Mouse (Mus musculus): ENCODE measurements at regions not wholly inside any gene's neighbourhood (a gene's known extent, or its start where the extent isn't known, plus 50 kb on each side); places are given as distances from the start of the nearest gene placed in this dataset.

- ATAC-seq (no peak), DNase-seq (no peak)
- no peak overlapping the region for H3K4me2 ChIP-seq (ENCODE audit: low read depth, low read length)
- no peak overlapping the region for H3K27ac ChIP-seq (ENCODE audit: low read depth)
- no peak overlapping the region for H3K4me3 ChIP-seq (ENCODE audit: low read depth, low read length)
- TF ChIP-seq EP300 (IDR thresholded peaks at IDR 0.05; ENCODE audit: low read depth): no peak
- TF ChIP-seq CTCF (IDR thresholded peaks at IDR 0.05; ENCODE audit: low read depth): no peak
- H3K9ac ChIP-seq (replicated peaks): no peak overlapping the region
- no peaks in the 10 kb centered on the region for H3K36me3 ChIP-seq (replicated peaks; ENCODE audit: insufficient read depth, low read length)
- H3K9me3 ChIP-seq (ENCODE audit: low read length): no peaks in the 10 kb centered on the region
- WGBS (ENCODE audit: insufficient replicate concordance): 85% methylated on average over 8 of the region's 8 CpGs
- no peaks in the 10 kb centered on the region for H3K4me1 ChIP-seq (ENCODE audit: insufficient read depth)
- H3K27me3 ChIP-seq (ENCODE audit: insufficient read depth, low read length): no peaks in the 10 kb centered on the region
Measured at GRCm38 (mm10) chr11:19606943-19607342, 317.2 kb upstream of the Spred2 start.

GRCm38 (mm10) chr11:19607941-19608340, 316.2 kb upstream of the Spred2 start:
- Histone ChIP-seq H3K4me3 (ENCODE audit: low read depth, low read length) (no peak overlapping the region), H3K9me3 (ENCODE audit: low read length) (no peaks in the 10 kb centered on the region), H3K9ac (replicated peaks) (no peak overlapping the region), H3K4me2 (ENCODE audit: low read depth, low read length) (no peak overlapping the region), H3K27me3 (ENCODE audit: insufficient read depth, low read length) (no peaks in the 10 kb centered on the region), H3K27ac (ENCODE audit: low read depth) (no peak overlapping the region), H3K4me1 (ENCODE audit: insufficient read depth) (no peaks in the 10 kb centered on the region), H3K36me3 (replicated peaks; ENCODE audit: insufficient read depth, low read length) (no peaks in the 10 kb centered on the region)
- ATAC-seq (no peak), DNase-seq (no peak)
- TF ChIP-seq CTCF (IDR thresholded peaks at IDR 0.05; ENCODE audit: low read depth): no peak
- TF ChIP-seq EP300 (IDR thresholded peaks at IDR 0.05; ENCODE audit: low read depth): no peak

GRCm38 (mm10) chr11:19608523-19608922, 315.7 kb upstream of the Spred2 start:
- H3K4me3 ChIP-seq (ENCODE audit: low read depth, low read length): no peak overlapping the region
- no peak overlapping the region for H3K9ac ChIP-seq (replicated peaks)
- no peaks in the 10 kb centered on the region for H3K9me3 ChIP-seq (ENCODE audit: low read length)
- ATAC-seq: no peak
- WGBS (ENCODE audit: insufficient replicate concordance): 70% methylated on average over 4 of the region's 4 CpGs
- H3K27me3 ChIP-seq (ENCODE audit: insufficient read depth, low read length): no peaks in the 10 kb centered on the region
- no peak for DNase-seq
- no peak overlapping the region for H3K27ac ChIP-seq (ENCODE audit: low read depth)
- H3K4me1 ChIP-seq (ENCODE audit: insufficient read depth): no peaks in the 10 kb centered on the region
- H3K36me3 ChIP-seq (replicated peaks; ENCODE audit: insufficient read depth, low read length): no peaks in the 10 kb centered on the region
- TF ChIP-seq CTCF (IDR thresholded peaks at IDR 0.05; ENCODE audit: low read depth) (no peak), EP300 (IDR thresholded peaks at IDR 0.05; ENCODE audit: low read depth) (no peak)
- H3K4me2 ChIP-seq (ENCODE audit: low read depth, low read length): no peak overlapping the region

GRCm38 (mm10) chr11:19610559-19610958, 313.6 kb upstream of the Spred2 start:
- Histone ChIP-seq H3K27me3 (ENCODE audit: insufficient read depth, low read length) (no peaks in the 10 kb centered on the region), H3K36me3 (replicated peaks; ENCODE audit: insufficient read depth, low read length) (no peaks in the 10 kb centered on the region), H3K4me3 (ENCODE audit: low read depth, low read length) (no peak overlapping the region), H3K4me1 (ENCODE audit: insufficient read depth) (no peaks in the 10 kb centered on the region), H3K4me2 (ENCODE audit: low read depth, low read length) (no peak overlapping the region), H3K9ac (replicated peaks) (no peak overlapping the region), H3K27ac (ENCODE audit: low read depth) (no peak overlapping the region), H3K9me3 (ENCODE audit: low read length) (no peaks in the 10 kb centered on the region)
- ATAC-seq: no peak
- no peak for TF ChIP-seq CTCF (IDR thresholded peaks at IDR 0.05; ENCODE audit: low read depth)
- TF ChIP-seq EP300 (IDR thresholded peaks at IDR 0.05; ENCODE audit: low read depth): no peak
- WGBS (ENCODE audit: insufficient replicate concordance): 63% methylated on average over 6 of the region's 6 CpGs
- DNase-seq: no peak

- no peak for TF ChIP-seq CTCF (IDR thresholded peaks at IDR 0.05; ENCODE audit: low read depth)
- TF ChIP-seq EP300 (IDR thresholded peaks at IDR 0.05; ENCODE audit: low read depth): no peak
- no peaks in the 10 kb centered on the region for H3K27me3 ChIP-seq (ENCODE audit: insufficient read depth, low read length)
- no peak for ATAC-seq
- H3K9me3 ChIP-seq (ENCODE audit: low read length): no peaks in the 10 kb centered on the region
- no peak overlapping the region for H3K4me2 ChIP-seq (ENCODE audit: low read depth, low read length)
- H3K4me1 ChIP-seq (ENCODE audit: insufficient read depth): no peaks in the 10 kb centered on the region
- DNase-seq: no peak
- H3K9ac ChIP-seq (replicated peaks): no peak overlapping the region
- H3K4me3 ChIP-seq (ENCODE audit: low read depth, low read length): no peak overlapping the region
- no peaks in the 10 kb centered on the region for H3K36me3 ChIP-seq (replicated peaks; ENCODE audit: insufficient read depth, low read length)
- no peak overlapping the region for H3K27ac ChIP-seq (ENCODE audit: low read depth)
- 70% methylated on average over 4 of the region's 4 CpGs for WGBS (ENCODE audit: insufficient replicate concordance)
Measured at GRCm38 (mm10) chr11:19611217-19611616, 313.0 kb upstream of the Spred2 start.

GRCm38 (mm10) chr11:19616520-19616919, 307.7 kb upstream of the Spred2 start:
- Histone ChIP-seq H3K4me2 (ENCODE audit: low read depth, low read length) (no peak overlapping the region), H3K4me1 (ENCODE audit: insufficient read depth) (no peaks in the 10 kb centered on the region), H3K9me3 (ENCODE audit: low read length) (no peaks in the 10 kb centered on the region), H3K36me3 (replicated peaks; ENCODE audit: insufficient read depth, low read length) (no peaks in the 10 kb centered on the region), H3K4me3 (ENCODE audit: low read depth, low read length) (no peak overlapping the region), H3K27me3 (ENCODE audit: insufficient read depth, low read length) (no peaks in the 10 kb centered on the region), H3K27ac (ENCODE audit: low read depth) (no peak overlapping the region), H3K9ac (replicated peaks) (no peak overlapping the region)
- WGBS (ENCODE audit: insufficient replicate concordance): 26% methylated on average over 4 of the region's 4 CpGs
- ATAC-seq: no peak
- TF ChIP-seq CTCF (IDR thresholded peaks at IDR 0.05; ENCODE audit: low read depth) (no peak), EP300 (IDR thresholded peaks at IDR 0.05; ENCODE audit: low read depth) (no peak)
- DNase-seq: no peak

- Histone ChIP-seq H3K4me3 (ENCODE audit: low read depth, low read length) (no peak overlapping the region), H3K4me2 (ENCODE audit: low read depth, low read length) (no peak overlapping the region), H3K9ac (replicated peaks) (no peak overlapping the region), H3K4me1 (ENCODE audit: insufficient read depth) (no peaks in the 10 kb centered on the region), H3K9me3 (ENCODE audit: low read length) (no peaks in the 10 kb centered on the region), H3K36me3 (replicated peaks; ENCODE audit: insufficient read depth, low read length) (no peaks in the 10 kb centered on the region), H3K27ac (ENCODE audit: low read depth) (no peak overlapping the region), H3K27me3 (ENCODE audit: insufficient read depth, low read length) (no peaks in the 10 kb centered on the region)
- WGBS (ENCODE audit: insufficient replicate concordance): 81% methylated on average over 13 of the region's 13 CpGs
- TF ChIP-seq CTCF (IDR thresholded peaks at IDR 0.05; ENCODE audit: low read depth) (no peak), EP300 (IDR thresholded peaks at IDR 0.05; ENCODE audit: low read depth) (no peak)
- ATAC-seq (no peak), DNase-seq (no peak)
Measured at GRCm38 (mm10) chr11:19619494-19619893, 304.7 kb upstream of the Spred2 start.
